Mouse (Mus musculus) embryo, embryonic 10.5 days (tissue): ENCODE measurements at regions not wholly inside any gene's neighbourhood (a gene's known extent, or its start where the extent isn't known, plus 50 kb on each side); places are given as distances from the start of the nearest gene placed in this dataset.
A peak's percentile ranks its signal among the peaks of the same experiment; 100 is the strongest.

Experiments used
- DNase-seq: peaks from one replicate; pipeline ENCODE4 v3.0.0-alpha.2; 2015; ENCODE audit warnings: low spot score

DNA sequence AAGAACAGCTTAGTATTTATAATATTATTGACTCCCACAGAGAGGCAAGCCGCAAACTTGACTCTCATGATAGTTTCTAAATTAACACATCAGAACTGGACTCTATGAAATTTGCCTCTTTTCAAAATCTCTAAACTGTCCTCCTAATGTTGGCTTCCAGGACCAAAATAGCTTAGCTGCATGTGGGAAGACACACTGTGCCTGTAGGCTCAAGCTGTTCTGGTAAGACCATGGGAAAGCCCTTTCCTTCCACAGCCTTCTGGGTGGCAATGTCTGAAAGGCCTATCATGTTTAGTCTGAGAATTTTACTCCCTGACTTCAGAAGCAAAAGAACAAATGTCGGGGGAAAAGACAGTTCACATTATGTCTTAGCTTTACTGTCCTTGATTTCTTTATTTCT, 203.1 kb upstream of the Slc8a1 start:
- DNase-seq: no peak

DNA sequence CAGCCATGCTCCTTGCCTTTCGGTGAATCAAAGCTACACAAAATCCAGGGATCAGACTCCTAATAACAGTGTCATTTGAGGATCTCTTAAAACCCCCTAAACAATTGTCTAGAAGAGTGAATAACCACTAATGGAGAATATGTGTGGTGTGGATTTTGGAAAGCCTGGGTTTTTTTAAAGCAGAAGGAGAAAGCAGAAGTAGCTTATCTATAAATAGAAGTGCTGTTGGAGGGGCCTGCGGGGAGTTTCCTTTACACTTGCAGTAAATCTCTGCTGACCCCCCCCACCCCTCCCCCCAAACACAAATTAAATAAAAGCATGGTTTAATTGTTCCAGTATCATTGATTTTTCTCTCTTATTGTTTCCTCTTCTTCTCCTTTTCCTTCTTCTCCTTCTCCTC, 192.6 kb upstream of the Slc8a1 start:
- no peak for DNase-seq

DNA sequence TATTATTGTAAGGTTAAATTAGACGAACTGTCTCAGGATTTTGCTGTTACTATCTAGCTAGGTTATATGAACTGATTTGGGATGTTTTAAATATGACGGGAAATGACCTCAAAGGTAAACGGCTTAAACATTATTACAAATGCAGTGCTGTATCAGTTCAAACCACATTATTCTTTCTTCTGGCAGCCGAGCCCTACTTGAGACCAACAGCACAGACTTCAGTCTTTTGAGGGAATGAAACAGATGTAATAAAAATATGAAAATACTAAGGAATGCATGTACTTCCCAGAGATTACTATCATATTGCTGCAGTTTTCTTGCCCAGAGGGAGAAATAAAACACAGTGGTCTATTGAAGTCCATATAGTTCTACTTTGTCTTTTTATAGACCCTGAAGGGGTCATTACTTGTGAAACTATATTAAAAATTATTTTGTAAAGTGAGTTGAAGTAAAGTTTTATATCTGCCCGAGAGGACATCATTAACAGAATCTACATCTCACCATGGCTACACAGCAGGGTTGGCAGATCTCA, 168.4 kb upstream of the Slc8a1 start:
- DNase-seq: no peak

DNA sequence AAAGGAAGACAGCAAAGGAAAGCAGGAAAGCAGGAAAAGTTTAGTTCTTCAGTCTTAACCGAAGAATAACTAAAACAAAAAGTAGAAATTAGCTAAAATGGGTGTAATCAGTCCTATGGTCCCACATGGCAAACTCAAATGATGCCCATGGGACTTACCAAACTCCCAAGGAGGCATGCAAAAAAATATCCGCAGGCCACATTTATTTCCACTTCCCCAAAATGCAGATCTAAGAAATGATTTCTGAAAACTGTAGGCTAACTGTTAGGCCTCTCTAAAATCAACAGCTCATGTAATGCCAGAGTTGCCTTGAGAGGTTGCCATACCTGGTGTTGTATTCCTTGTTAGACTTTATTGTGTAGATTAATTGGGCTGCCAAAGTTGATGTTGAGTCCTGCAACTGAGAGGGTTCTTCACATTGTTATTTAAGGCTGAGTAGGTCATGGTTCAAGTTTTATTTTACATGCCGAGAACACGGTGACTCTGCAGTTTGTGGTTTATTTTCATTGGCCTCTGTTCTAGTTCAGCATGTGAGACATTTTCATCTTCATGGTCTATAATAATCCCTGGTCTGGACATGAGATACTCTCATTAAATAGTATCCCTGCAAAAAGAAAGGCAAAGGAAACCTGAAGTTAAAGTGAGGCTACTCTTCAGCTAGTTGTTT, 164.0 kb upstream of the Slc8a1 start:
- DNase-seq: no peak

DNA sequence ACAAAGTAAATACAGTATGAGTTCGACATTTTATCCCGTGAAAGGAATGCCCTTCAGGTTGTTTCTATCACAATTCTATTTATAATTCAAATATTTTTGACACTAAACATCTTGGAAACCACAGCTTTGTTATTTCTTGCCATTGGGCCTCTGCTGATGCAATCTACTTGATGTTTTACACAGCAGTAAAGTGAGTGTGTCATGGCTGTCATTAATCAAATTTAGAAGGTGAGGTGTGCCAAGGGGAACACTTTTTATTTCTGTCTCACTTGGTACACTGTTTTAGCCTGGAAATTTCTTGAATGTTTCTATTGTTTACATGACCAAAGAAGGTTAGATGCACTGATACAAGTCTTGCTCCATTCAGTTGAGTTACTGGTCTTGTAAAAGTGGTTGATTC, 160.8 kb upstream of the Slc8a1 start:
- no peak for DNase-seq

DNA sequence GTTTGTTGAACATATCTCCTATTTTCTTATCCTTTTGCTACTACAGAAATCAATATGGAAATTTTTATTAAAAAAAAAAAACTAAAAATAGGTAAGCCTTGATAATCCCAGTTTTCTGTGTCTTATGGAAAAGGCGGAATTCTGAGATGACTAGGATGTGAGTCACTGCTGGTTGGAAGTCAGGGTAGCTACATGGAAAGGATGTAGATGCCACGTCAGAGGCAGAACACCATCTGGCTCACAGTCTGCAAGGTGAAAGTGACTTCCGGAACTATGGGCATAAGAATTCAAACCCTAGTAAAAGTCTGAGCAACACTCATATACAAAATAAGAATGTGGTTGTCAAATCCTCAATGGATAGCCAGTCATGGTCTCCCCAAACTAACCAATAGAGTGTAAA, 140.0 kb upstream of the Slc8a1 start:
- no peak for DNase-seq

DNA sequence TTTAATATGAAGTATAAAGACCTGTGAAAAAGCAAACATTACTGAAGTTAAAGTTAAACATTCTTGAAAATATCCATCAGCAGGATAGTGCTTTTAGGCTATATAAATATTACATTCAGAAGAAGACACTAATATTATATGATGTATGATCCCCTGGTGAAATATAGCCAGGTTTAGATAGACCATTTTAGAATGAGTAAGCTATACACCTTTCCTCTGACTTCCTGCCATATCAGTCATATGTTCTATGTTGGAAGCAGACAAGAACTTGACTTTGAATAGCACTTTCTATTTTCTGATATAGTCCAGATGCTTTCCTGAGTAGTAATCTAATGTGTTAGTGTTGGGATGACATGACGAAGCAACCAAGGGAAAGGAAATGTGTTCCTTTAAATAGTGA, 128.5 kb upstream of the Slc8a1 start:
- no peak for DNase-seq

DNA sequence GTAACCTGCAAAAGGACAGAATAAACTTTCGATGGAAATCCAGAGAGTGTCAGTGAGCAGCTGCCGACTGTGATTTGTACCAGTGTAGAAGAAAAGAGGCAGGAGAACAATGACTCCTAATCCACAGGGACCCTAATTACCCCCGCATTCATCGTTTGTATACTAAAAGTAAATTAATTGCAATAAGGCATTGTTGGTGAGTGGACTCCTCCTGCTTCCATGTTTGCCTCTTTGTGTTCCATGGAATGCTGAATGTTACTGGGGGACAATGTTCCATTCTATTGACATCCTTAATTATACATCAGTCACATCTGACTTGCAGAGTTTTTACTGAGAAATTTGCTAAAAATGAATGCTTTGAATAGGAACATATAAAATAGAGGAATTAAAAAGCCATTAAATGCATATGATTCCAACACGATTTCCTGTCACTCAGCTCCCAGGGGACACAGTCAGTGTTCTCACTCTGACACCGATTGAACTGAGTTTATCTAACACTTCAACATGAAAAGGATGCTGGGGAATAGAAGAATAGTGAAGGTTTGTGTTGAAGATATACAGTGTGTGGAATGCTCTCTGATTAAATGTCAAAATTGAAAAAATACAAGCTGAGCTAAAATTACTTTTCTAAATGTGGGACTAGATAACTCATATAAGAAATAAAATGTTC, 111.3 kb upstream of the Slc8a1 start:
- peak; percentile 26 for DNase-seq

DNA sequence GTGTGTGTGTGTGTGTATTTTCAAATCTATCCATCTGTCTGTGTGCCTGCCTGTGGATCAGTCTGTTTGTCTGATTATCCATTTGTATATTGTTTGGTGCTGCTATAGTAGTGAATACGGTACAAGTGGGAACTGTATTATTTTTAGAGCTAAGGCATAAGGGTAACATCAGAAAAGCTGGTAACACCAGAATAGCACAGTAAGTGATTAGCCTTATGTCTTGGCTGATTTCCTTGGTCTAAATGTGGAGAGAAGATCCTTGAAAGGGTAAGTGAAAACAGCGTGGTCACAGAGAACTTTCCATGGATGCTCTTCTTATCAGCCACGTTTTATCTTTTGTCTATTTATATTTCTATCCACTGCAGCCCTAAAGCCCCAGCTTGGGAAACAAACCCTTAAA, 105.6 kb upstream of the Slc8a1 start:
- DNase-seq: no peak

DNA sequence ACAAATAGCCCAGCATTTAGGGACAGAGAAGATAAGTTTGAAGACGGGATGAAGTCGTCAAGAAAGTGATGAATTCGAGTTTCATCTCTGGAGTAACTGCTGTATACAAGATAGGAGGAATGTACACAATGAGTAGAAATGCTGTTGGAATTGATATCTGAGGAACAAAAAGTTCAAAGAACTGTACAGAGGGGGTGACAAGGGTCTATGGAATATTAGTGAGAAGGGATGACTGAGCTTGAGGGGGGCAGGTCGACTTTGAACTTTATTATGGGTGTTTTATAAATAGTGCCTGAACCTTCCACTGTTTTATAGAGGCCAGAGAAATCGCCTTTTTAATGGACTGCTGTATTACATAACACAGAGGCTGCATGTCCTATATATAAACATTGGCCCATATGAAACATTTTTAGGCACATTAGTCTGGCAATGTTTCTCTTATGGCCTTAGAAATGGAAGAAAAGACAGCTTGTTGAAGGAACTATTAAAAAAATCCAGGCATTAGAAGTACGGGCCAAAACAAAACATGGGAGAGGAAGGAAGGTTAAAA, 59.7 kb upstream of the Slc8a1 start:
- DNase-seq: no peak

DNA sequence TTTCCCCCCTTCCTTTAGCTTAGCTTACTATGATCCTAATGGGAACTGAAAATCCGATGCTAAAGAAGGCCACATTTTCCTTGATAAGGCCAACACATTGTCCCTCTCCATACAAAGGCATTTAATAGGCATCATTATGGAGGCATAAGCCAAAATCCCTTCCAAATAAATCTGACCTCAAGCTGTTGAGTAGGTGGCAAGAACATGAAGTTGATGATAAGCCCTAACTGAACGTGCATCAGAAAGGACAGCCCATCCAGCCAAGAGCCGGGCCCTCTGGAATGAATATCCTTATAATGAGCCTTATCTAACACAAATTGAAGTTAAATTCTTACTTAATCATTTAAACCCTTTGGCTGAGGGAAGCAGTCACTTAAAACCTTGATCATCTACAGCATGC, 50.6 kb upstream of the Slc8a1 start:
- DNase-seq: no peak
